Mouse (Mus musculus): ENCODE results near the gene Sh3gl2. TPM values are rescaled to one million over a fixed set of nuclear protein-coding genes. Genes with fewer than 3 reads are reported as not detected.

The Sh3gl2 gene
- polyA plus RNA-seq, 2 experiments from 2014 or later: not detected

GRCm38 (mm10) chr4:85618746-85619145, 413.8 kb downstream of the Sh3gl2 start:
- ATAC-seq: no peak

- no peak for ATAC-seq
These were observed 414.3 kb downstream of the Sh3gl2 start for GRCm38 (mm10) chr4:85619261-85619660.

GRCm38 (mm10) chr4:85629381-85629780, 424.5 kb downstream of the Sh3gl2 start:
- ATAC-seq: no peak

- no peak for ATAC-seq
These were observed 464.3 kb downstream of the Sh3gl2 start for GRCm38 (mm10) chr4:85669271-85669670.

- no peak for ATAC-seq
These were observed 464.8 kb downstream of the Sh3gl2 start for GRCm38 (mm10) chr4:85669735-85670134.

- ATAC-seq: no peak
These were observed 467.4 kb downstream of the Sh3gl2 start for GRCm38 (mm10) chr4:85672290-85672689.

- ATAC-seq: no peak
These were observed 472.7 kb downstream of the Sh3gl2 start for GRCm38 (mm10) chr4:85677621-85678020.

- ATAC-seq: no peak
These were observed 481.2 kb downstream of the Sh3gl2 start for GRCm38 (mm10) chr4:85686160-85686559.
